Mouse (Mus musculus): ENCODE results near the gene Hpca.

The Hpca gene
- long read RNA-seq, experiment 1, partial matches to known transcripts: 0 of 6 reads
- long read RNA-seq, experiment 1, other reads (novel, unspliced or antisense): 1 of 6 reads
- long read RNA-seq, experiment 2, transcript Hpca-201 (4 exons, 1,525 nt): major isoform, 9 of 13 reads
- long read RNA-seq, experiment 2, partial matches to known transcripts: 1 of 13 reads
- long read RNA-seq, experiment 2, other reads (novel, unspliced or antisense): 1 of 13 reads

DNA sequence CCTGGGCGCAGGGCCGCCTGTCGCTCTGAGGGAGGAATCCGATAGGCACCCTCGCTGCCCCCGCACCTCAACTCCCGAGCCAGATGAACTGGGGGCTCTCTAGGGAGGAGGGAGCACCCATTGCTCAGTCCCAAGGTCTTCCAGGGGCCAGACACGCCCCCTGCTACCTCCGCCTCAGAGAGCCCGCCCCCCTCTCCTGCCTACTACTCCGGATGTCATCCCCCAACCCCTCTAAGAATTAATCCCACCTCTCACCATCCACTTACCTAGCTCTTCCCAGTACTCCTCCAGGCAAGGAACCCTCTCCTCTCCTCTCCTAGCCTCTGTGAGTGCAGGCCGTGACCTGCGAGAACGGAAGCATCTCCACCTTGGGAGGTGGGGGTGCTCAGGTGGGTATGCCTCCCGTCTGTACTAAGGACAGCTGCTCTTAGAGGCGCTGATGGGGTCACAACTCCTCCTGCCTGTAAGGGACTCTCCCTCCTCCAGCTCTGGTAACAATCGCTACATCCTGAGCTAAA, at the start of gene Hpca:
Gene Hpca (minus strand): TSS at position 468 of the 518 bp plus-strand sequence.
- intact Hi-C loops (cut with DNase I): no loop called here

DNA sequence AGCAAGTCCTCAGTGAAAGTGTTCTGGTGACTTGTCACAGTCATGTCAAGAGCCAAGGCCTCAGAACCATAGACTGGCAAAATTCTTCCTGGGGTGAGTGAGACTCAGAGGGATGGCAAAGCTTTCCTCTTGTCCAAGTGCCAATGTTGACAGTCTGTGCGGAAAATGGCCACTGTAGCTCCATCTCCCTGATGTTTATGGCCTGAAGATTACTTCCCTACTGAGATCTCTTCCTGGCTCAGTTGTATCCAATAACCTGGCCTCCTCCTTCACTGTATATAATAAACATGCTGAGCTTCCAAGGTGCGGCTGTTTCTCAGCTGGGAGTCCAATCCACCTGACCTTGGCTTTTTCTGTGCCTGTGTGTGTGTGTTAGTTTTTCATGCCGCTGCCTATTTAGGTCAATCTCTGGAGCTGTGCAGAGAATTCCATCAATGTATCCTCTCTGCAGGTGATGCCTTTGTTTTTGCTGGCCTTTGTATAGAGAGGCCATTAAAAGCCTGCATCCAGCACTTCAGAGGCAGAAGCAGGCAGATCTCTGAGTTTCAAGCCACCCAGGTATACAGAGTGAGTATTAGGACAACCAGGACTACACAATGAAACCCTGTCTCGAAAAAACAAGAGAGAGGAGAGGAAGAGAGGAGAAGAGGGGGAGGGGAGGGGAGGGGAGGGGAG, 39.9 kb upstream of the Hpca start:
- intact Hi-C loops (cut with DNase I): no loop called here

DNA sequence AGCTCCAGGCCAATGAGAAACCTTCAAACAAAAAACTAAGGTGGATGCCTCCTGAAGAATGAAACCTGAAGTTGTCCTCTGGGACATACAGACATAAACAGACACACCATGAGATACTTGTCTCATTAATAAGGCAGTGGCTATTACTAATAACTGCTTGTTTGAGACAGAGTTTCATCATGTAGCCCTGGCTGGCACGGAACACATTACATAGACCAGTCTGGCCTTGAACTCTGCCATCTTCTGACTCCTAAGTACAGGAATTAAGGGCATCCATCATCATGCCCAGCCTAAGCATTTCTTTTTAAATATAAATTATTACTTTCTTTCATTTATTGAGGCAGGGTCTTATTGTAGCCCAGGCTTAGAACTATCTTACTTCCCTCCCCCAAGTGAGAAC, 39.2 kb upstream of the Hpca start:
- intact Hi-C loops (cut with DNase I): no loop called here

DNA sequence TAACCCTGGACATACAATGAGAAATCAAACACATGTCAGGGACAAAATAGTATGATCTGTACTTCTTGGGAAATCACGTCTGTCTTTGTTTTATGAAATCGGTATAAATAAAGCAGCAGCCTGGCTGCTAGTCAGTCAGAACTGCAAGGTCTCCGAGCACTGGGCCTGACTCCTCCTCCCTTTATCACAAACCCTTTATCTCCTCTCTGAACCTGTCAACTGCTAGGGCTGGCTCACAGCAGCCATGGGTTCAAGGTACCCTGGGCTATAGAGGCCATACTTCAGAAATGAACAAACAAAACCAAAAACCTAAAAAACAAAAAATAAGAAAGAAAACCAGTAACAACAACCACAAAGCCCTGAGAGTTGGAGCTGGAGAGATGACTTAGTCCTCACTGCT, 36.7 kb upstream of the Hpca start:
- intact Hi-C loops (cut with DNase I): no loop called here

DNA sequence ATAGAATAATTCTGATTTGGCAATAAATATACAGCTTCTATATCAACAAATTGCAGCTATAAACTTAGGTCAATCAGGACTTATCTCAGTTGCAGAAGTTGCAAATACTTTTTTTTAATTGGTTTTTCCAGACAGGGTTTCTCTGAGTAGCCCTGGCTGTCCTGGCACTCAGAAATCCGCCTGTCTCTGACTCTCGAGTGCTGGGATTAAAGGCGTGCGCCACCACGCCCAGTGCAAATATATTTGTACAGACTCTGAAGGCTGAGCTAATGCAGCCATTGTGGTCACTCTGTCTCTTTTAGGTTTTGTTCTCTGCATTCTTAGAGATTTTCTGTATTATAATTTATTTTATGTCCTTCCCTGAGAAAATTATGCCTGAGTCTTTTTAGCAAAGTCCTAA, 35.7 kb upstream of the Hpca start:
- intact Hi-C loops (cut with DNase I): no loop called here

DNA sequence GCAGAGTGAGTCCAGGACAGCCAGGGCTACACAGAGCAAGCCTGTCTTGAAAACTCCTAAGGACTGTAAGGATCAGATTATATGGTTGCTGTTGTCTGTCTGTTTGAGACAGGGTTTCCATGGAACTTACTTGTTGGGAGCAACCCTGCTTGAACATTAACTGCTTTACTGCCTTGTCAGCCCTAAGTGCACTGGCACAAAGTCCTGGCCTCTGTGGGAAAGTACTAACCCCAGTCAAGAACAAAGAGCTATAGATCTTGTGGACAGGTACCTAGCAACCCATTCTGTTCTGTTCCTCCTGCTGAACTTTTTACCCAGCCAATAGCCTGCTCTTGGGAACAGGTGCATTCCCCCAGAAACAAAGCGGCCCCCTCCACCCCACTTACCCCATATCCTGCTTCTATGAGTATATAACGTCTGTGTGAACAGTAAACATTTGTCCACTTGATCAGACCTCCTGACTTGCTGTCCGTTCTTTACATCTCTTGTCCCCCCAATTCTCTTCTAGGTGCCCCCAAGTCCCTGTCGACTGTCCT, 29.5 kb upstream of the Hpca start:
- intact Hi-C loops (cut with DNase I): no loop called here

DNA sequence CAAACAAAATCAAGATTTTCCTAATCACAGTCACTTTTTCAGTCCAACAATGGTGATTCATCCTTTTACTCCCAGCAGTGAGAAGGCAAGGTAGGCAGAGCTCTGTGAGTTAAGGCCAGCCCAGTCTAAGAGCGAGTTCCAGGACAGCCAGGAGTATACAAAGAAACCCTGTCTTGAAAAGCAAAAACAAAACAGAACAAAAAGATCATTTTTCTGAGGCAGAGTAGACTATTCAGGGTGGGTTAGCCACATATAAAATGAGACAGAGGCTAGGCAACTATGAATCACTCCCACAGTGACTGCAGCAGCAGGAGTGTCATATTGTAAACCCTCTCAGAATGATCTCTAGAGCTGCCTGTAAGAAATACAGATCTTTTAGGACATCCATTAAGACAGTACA, 27.5 kb upstream of the Hpca start:
- intact Hi-C loops (cut with DNase I): no loop called here

DNA sequence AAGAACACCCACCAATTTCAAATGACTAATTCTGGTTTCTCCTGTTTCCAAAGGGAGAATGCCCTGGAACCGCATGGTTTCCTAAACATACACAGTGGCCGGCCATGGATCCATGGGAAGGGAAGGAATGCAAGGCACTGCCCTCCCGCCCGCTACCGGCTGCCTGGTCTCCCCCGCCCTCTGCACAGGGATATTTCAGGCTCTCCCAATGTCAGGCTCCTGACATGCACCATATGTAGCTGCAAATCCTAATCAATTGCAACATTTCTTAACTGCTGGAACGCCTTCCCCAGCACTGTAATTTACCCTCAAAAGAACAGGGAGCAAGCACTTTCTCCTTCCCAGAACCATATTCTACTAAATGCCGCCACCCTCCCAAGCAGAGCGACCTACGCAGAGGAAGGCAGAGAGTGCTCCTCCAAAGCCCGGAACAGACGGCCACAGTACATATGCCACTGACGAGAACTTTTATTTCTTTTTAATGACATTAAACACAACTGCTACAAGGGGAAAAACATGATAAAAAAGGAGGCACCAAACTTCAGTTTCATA, 25.8 kb upstream of the Hpca start:
- intact Hi-C loops (cut with DNase I): no loop called here

DNA sequence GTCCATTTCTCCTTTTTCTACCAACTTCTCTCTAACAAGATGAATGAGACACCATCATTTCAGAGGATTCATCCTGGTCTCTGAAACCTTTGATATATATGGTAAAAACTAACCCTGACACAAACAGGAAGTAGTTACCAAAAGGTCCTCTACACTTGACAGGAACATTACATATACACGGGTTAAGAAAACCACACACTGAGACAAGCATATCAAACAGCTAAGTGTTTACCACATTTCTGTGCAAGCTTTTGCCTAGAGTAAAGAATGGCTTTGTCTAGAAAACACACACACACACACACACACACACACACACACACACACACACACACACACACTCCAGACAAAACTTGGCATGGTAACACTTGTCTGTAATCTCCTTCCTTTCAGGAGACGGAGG, 24.6 kb upstream of the Hpca start:
- intact Hi-C loops (cut with DNase I): no loop called here

DNA sequence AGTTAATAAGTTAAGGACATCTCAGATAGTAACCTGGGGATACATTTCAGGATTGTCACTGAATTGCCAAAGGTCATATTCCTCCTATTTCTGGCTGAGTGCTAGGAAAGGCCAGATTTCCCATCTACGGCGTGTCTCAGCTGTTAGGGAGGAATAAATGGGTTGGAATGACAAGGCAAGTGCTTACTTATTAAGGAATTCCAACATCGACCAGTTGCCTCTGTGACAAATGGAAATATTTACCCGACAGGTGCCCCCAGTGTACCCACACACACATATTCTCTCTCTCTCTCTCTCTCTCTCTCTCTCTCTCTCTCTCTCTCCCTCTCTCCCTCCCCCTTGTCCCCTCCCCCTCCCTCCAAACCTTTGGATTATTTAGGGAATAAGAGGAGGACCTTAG, 24.1 kb upstream of the Hpca start:
- intact Hi-C loops (cut with DNase I): no loop called here

DNA sequence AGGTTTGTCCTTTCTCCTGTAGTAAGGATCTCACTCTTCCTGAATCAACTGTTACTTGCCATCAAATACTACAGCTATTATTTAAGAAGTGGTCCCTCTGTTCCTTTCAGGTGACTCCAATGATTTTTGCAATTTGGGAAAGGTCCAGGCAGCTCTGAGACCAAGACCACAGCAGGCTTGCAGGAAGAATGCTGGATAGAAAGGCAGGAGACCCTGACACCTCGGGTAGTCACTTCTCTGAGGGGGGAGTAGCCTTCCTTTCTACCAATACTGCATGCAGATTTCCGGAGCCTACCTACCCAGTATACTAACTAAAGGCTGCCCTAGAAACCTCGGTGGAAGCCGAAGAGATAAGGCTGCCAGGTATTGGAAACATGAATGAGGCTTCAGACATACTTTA, 23.6 kb upstream of the Hpca start:
- intact Hi-C loops (cut with DNase I): no loop called here

DNA sequence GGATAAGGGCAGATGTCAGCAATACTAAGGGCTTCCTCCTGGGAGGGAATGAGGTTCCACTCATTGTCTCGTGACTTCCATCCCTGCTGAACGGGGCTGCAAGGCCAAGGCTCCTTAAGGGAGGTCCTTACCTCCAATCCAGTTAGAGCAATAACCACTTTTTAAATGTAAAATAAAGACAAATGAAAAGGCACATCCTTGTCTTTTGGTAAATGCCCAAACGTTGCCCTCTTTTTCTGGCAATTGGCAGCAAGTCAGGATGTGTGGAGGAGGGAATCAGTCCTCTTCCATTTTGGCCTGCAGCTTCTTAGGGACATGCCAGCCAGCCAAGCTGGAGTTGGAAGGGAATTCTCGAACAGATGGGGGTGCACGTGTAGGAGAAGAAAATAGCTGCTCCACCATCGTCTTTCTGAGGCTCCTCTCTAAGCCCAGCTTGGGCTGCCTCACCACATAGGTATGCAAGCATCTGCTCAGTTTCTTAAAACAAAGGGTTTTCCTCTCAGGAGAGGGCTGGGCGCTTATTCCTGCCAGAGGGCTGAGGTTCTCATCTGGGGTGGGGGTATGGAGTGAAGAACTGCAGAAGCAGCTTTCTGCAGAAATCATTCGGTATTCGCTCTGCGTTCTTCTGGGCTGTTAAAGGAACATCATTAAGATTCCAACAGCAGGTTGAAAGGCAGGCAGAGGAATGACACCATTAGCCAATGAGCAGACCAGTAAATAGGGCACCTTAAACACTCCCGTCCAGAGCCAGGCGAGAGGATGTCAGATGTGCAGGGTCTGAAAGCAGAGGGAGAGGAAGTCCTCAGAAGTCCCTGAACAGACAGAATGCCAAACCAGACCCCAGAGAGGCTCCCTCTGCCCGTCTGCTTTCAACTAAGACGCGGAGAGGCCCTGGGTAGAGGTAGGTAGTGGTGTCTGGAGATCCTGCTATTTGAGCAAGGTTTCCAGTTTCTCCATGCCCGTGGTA, 22.8 kb upstream of the Hpca start:
- intact Hi-C loops (cut with DNase I): no loop called here

DNA sequence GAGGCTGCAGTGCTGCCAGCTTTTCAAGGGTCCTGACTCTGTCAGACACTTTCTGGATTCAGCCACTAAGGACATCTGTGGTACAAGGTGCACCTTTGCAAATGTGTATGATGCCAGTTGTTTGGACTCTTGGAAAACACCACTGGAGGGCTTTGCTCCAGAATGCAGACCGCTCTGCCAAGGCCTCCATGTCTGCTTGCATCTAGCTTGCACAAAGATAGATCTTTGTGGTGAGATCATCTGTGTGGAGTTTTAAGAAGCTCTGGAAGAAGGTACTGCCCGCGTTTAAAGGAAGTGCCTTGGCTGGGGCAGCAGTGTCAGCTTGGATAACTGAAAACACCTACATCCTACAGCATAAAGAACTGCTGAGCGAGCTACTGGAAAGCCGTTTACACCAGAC, 21.7 kb upstream of the Hpca start:
- intact Hi-C loops (cut with DNase I): no loop called here

DNA sequence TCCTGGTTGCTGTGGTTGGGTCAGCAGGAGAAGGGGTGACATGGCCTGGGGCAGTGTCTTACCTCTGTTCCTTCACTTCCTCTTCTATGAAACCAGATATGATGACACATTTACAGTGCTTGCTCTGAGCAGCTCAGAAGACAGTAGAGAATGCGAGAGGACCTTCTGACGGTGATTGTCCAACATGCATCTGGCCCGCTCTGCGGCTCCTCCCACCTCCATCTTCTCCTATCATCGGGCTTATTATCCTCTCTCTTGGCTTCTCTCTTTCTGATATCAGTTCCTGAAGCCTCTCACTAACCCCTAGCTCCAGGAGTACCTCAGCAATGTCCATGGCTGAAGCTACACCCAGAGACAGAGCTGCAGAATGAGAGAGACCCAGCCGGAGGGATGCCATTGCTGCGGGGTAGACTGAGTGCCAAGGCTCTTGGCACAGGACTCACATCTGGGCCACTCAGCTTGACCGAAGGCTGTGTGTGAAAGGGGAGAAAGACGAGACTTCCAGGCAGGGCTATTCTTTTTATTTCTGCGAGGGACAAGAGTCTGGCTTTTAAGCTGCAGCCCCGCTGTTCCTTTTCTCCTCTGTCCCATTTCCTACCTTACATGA, 20.7 kb upstream of the Hpca start:
- intact Hi-C loops (cut with DNase I): no loop called here

DNA sequence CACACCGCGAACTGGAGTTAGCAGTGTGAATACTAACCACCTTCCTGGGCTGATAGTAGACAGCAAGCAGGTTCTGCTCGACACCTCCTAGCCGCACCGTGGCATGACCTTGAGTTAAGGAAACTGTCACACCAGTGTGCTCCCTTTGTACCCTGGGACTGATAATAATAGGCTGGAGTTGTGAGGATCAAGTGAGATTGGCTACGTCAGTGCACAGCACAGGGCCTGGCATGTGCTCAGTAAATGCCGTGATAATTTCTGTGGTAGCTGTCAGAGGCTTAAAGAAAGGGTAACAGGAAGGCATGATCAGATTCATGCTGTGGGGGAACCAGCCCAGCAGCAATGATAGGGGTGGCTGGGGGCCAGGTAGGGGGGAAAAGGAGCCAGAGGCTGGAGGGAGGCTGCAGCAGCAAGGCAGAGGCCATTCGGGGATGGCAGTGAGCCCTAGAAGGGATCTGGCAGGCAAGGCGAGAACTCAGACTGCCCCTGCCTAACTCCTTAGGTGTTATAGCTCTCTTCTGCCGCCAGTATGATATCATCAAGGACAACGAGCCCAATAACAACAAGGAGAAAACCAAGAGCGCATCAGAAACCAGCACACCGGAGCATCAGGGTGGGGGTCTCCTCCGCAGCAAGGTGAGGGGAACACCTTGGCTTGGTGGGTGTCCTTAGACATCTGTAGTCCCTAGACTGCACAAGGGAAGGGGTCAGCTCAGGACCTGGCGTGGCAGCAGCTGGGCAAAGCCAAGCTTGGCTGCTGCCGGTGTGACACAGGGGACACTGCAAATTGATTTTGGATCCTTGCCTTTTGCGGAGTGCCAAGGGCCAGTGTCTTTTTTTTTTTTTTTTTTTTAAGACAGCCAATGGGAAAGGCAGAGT, 20.0 kb upstream of the Hpca start:
- intact Hi-C loops (cut with DNase I): no loop called here

DNA sequence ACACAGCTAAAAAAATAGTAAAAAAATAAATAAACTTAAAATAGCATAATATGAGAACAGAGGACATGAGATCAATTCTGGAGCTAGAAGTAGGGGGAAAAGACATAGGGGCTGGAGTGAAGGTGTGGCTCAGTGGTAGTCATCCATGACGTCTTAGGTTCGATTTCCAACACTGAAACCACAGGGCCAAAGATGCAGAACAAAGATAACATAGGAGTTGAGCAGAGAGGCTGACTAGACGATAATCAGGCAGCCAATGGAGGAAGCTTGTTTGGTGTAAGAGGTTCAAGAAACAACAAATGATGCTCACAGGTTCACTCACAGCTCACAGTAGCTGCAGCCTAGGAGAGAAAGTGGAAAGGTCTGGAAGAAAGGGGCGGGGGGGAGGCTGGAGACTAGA, 19.0 kb upstream of the Hpca start:
- intact Hi-C loops (cut with DNase I): no loop called here

DNA sequence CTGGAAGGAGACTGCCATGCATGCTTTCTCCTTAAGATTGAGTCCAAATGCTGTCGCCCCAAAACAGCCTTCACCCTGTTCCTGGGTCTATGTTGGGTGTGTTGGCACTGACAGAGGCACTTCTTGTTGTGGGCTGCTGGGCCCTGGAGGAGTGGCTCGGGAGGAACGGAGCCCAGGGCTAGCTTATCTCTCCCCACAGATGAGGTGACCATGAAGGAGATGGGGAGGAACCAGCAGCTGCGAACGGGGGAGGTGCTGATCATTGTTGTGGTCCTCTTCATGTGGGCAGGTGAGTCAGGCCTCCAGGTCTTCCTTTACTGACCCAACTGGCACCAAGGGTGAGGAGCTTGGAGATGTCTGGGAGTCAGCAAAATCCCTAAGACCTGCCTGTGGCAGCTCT, 17.8 kb upstream of the Hpca start:
- intact Hi-C loops (cut with DNase I): loop anchor here (5.0 to 10.0 kb wide), 2 partner anchors 38 to 315 kb away; no protein-coding TSS in a partner anchor

DNA sequence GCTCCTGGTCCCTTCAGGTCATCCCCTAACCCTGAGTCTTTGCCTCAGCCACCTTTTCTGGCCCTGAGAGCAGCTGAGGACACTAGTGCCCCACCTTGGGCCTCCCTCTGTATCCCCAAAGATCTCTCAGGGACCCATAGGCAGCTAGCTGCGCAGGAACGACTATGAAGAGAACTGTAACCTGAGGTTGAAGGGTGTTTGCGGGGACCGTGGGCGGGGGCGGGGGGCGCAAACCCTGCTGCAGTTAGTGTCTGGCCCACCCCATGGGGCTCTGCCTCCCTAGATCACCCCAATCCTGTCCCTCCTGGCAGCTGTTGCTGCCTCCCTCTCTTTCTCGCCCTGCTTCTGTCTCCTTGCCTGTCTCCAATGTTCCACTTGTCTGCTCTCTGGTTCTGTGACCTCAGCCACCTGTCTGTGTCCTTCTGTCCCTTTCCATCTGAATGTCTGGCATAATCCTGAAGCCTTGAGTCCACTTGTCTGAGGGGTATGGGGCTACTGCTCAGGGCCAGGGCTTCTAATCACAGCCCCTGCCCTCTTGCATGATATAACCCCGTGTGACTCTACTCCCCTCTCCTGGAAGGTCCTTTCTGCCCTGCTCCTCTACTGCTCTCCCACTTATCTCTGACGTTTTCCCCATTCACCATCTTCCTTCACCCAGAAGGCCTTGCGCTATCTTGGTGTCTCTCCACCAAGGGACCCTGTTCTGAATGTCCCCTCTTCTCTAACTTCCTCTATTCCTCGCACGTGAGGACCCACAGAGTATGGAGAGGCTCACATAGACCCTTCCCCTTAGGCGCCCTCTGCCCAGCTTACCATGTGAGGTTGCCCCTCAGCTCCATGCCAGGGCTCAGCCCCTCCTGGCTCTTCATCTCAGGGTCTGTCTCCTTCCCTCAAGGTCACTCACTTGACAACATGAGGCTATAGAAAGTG, 15.8 kb upstream of the Hpca start:
- intact Hi-C loops (cut with DNase I): loop anchor here (5.0 to 10.0 kb wide), 2 partner anchors 40 to 317 kb away; no protein-coding TSS in a partner anchor
